15 mouse cellular contexts compared by ENCODE assay signal in genomic region chr6:109398690-109399089, GRCm38 (mm10).
DNase-seq lines count a peak whose midpoint lies in the region; ATAC-seq and TF ChIP-seq lines count a peak whose summit lies in the region.
"Had no signal": no experiment of that assay in that cellular context is flagged by ENCODE, and none has a peak within 500 bp of the region (broad histone marks: within the 10 kb centered on the region; RNA-seq: fewer than 3 reads in every experiment).

No protein-coding gene starts in this region.

- H3K9ac ChIP-seq in embryonic facial prominence, embryonic 11.5 days (replicated peaks; ENCODE audit: low read length), result no peak overlapping the region
- H3K9ac ChIP-seq in liver, embryonic 14.5 days (replicated peaks), result no peak overlapping the region
- H3K9ac ChIP-seq in liver, embryonic 12.5 days, result no peak overlapping the region
- H3K9ac ChIP-seq: lung, embryonic 15.5 days; neural tube, embryonic 12.5 days had no signal

- ATAC-seq in embryonic facial prominence, embryonic 11.5 days (replicated peaks; ENCODE audit: insufficient number of reproducible peaks, low FRiP score, low TSS enrichment, low read depth), result no peak
- ATAC-seq in liver, embryonic 14.5 days (ENCODE audit: insufficient read depth), result no peak
- no peak for ATAC-seq in liver, embryonic 12.5 days
- peak; percentile 57 for ATAC-seq in megakaryocyte progenitor cell, adult 5-6 weeks (replicated peaks; ENCODE audit: poor library complexity)
- ATAC-seq: inflammation-experienced regulatory T-cells, adult 6 months had no signal

- no peaks in the 10 kb centered on the region for H3K36me3 ChIP-seq in embryonic facial prominence, embryonic 11.5 days (replicated peaks; ENCODE audit: control insufficient read depth, insufficient read depth, low read depth, low read length)
- H3K36me3 ChIP-seq in embryonic facial prominence, embryonic 10.5 days (replicated peaks), result no peaks in the 10 kb centered on the region
- H3K36me3 ChIP-seq in liver, embryonic 14.5 days (replicated peaks; ENCODE audit: control insufficient read depth, insufficient read depth, low read depth), result no peaks in the 10 kb centered on the region
- no peaks in the 10 kb centered on the region for H3K36me3 ChIP-seq in liver, embryonic 12.5 days
- H3K36me3 ChIP-seq: lung, embryonic 15.5 days; neural tube, embryonic 12.5 days had no signal

- no peak overlapping the region for H3K4me3 ChIP-seq in embryonic facial prominence, embryonic 11.5 days (ENCODE audit: low read depth, low read length)
- no peak overlapping the region for H3K4me3 ChIP-seq in embryonic facial prominence, embryonic 10.5 days
- no peak overlapping the region for H3K4me3 ChIP-seq in liver, embryonic 14.5 days (ENCODE audit: insufficient read depth in 1 of 2, low read depth in 2 of 2, low read length in 2 of 2)
- no peak overlapping the region for H3K4me3 ChIP-seq in liver, embryonic 12.5 days
- H3K4me3 ChIP-seq: lung, embryonic 15.5 days; neural tube, embryonic 12.5 days had no signal

- TF ChIP-seq CTCF in liver, embryonic 14.5 days (IDR thresholded peaks at IDR 0.05; ENCODE audit: low read depth), result peak; percentile 27; the same call in 1 of the 2 replicates

- no peaks in the 10 kb centered on the region for H3K27me3 ChIP-seq in embryonic facial prominence, embryonic 11.5 days (ENCODE audit: control insufficient read depth, insufficient read depth, low read length)
- no peaks in the 10 kb centered on the region for H3K27me3 ChIP-seq in embryonic facial prominence, embryonic 10.5 days (replicated peaks; ENCODE audit: low read depth, poor library complexity, severe bottlenecking)
- H3K27me3 ChIP-seq in liver, embryonic 14.5 days (ENCODE audit: control insufficient read depth, insufficient read depth, low read length), result no peaks in the 10 kb centered on the region
- no peaks in the 10 kb centered on the region for H3K27me3 ChIP-seq in liver, embryonic 12.5 days (replicated peaks)
- H3K27me3 ChIP-seq: lung, embryonic 15.5 days; neural tube, embryonic 12.5 days had no signal

- no peak overlapping the region for H3K27ac ChIP-seq in embryonic facial prominence, embryonic 11.5 days (replicated peaks; ENCODE audit: low read depth, low read length)
- no peak overlapping the region for H3K27ac ChIP-seq in embryonic facial prominence, embryonic 10.5 days (replicated peaks)
- no peak overlapping the region for H3K27ac ChIP-seq in liver, embryonic 14.5 days
- no peak overlapping the region for H3K27ac ChIP-seq in liver, embryonic 12.5 days
- H3K27ac ChIP-seq: lung, embryonic 15.5 days; neural tube, embryonic 12.5 days had no signal

- peak; percentile 18 for DNase-seq in embryonic facial prominence, embryonic 11.5 days (ENCODE audit: low spot score)
- DNase-seq in embryonic facial prominence, embryonic 10.5 days (ENCODE audit: low spot score), result no peak
- no peak for DNase-seq in liver, embryonic 14.5 days (ENCODE audit: low read depth in 3 of 3, low spot score in 3 of 3)
- DNase-seq in R1 (ENCODE audit: low read depth, low spot score), result peak; percentile 36
- DNase-seq in right cerebral cortex, adult 2 months (ENCODE audit: low spot score in 2 of 2), result no peak
- no peak for DNase-seq in right cerebral cortex, postnatal 4 days
- DNase-seq: cerebellum, adult 9-11 months; gastrocnemius, postnatal 36 days; thymus, postnatal 25 days had no signal

- no peak overlapping the region for H3K4me2 ChIP-seq in embryonic facial prominence, embryonic 11.5 days (ENCODE audit: low read depth, low read length)
- no peak overlapping the region for H3K4me2 ChIP-seq in liver, embryonic 14.5 days (ENCODE audit: low read depth)
- no peak overlapping the region for H3K4me2 ChIP-seq in liver, embryonic 12.5 days
- H3K4me2 ChIP-seq: lung, embryonic 15.5 days; midbrain, embryonic 11.5 days; neural tube, embryonic 12.5 days had no signal

- no peaks in the 10 kb centered on the region for H3K4me1 ChIP-seq in embryonic facial prominence, embryonic 11.5 days (ENCODE audit: control insufficient read depth, insufficient read depth, low read length)
- no peaks in the 10 kb centered on the region for H3K4me1 ChIP-seq in embryonic facial prominence, embryonic 10.5 days
- no peaks in the 10 kb centered on the region for H3K4me1 ChIP-seq in liver, embryonic 14.5 days (replicated peaks; ENCODE audit: control insufficient read depth in 2 of 2, insufficient read depth in 2 of 2, low read length in 1 of 2)
- H3K4me1 ChIP-seq in liver, embryonic 12.5 days, result no peaks in the 10 kb centered on the region
- H3K4me1 ChIP-seq: lung, embryonic 15.5 days; neural tube, embryonic 12.5 days had no signal

- TF ChIP-seq EP300 in liver, embryonic 14.5 days (IDR thresholded peaks at IDR 0.05; ENCODE audit: low read depth), result no peak

- no peaks in the 10 kb centered on the region for H3K9me3 ChIP-seq in embryonic facial prominence, embryonic 11.5 days (replicated peaks; ENCODE audit: control insufficient read depth, low read length)
- H3K9me3 ChIP-seq in embryonic facial prominence, embryonic 10.5 days, result no peaks in the 10 kb centered on the region
- H3K9me3 ChIP-seq in liver, embryonic 14.5 days (ENCODE audit: control insufficient read depth, low read length), result no peaks in the 10 kb centered on the region
- no peaks in the 10 kb centered on the region for H3K9me3 ChIP-seq in liver, embryonic 12.5 days (replicated peaks)
- H3K9me3 ChIP-seq: lung, embryonic 15.5 days; neural tube, embryonic 12.5 days had no signal

- 68% methylated on average over 3 of the region's 3 CpGs for WGBS in embryonic facial prominence, embryonic 11.5 days
- WGBS in embryonic facial prominence, embryonic 10.5 days, result 79% methylated on average over 3 of the region's 3 CpGs
- WGBS in liver, embryonic 14.5 days (ENCODE audit: insufficient replicate concordance), result 44% methylated on average over 3 of the region's 3 CpGs
- 58% methylated on average over 3 of the region's 3 CpGs for WGBS in liver, embryonic 12.5 days (ENCODE audit: insufficient replicate concordance)

Comparison
In these comparisons a context has a peak if more than half of its experiments do, and no peak if none do; other contexts are left out.
1. DNase-seq: peak in embryonic facial prominence, embryonic 11.5 days (single experiment) and R1 (single experiment); none in embryonic facial prominence, embryonic 10.5 days (single experiment), liver, embryonic 14.5 days (0 of 3), right cerebral cortex, adult 2 months (0 of 2) and right cerebral cortex, postnatal 4 days (single experiment).